Mouse (Mus musculus): Measurements from ENCODE around the gene Ptprt. TPM values are rescaled to one million over a fixed set of nuclear protein-coding genes. Genes with fewer than 3 reads are reported as not detected.

Ptprt gene
- not detected for total RNA-seq (2023)

GRCm38 (mm10) chr2:162660941-162661386 is at the start of gene Ptprt:
Gene Ptprt (minus strand): TSS chr2:162661147.

